Mouse (Mus musculus) midbrain, embryonic 15.5 days (tissue): ENCODE results near the gene Tpx2. TPM values are rescaled to one million over a fixed set of nuclear protein-coding genes. Genes with fewer than 3 reads are reported as not detected.

Experiments
- ATAC-seq: fragments of 200-750 bp; cut with Nextera tagmentation; replicated peaks from 2 replicates; pipeline ENCODE4 v1.8.0; 2017; ENCODE audit warnings: moderate TSS enrichment
- H3K27ac ChIP-seq: fragments of 300-500 bp; sonication (generic); 2 replicates; pipeline ENCODE4 v1.5.1; 2015; ENCODE audit warnings: mild to moderate bottlenecking, inconsistent platforms
- H3K27me3 ChIP-seq: fragments of 300-500 bp; sonication (generic); replicated peaks from 2 replicates; pipeline ENCODE4 v1.6.1; 2015; ENCODE audit warnings: inconsistent platforms
- H3K36me3 ChIP-seq: fragments of 300-500 bp; sonication (generic); replicated peaks from 2 replicates; pipeline ENCODE4 v1.6.1; 2015; ENCODE audit warnings: inconsistent platforms
- H3K4me1 ChIP-seq: fragments of 300-500 bp; sonication (generic); 2 replicates; pipeline ENCODE4 v1.6.1; 2015; ENCODE audit warnings: inconsistent platforms
- H3K4me2 ChIP-seq: fragments of 300-500 bp; sonication (generic); 2 replicates; pipeline ENCODE4 v1.6.1; 2015; ENCODE audit warnings: inconsistent platforms, mild to moderate bottlenecking, moderate library complexity
- H3K4me3 ChIP-seq: fragments of 300-500 bp; sonication (generic); 2 replicates; pipeline ENCODE4 v1.5.1; 2015; ENCODE audit warnings: mild to moderate bottlenecking, inconsistent platforms
- H3K9ac ChIP-seq: fragments of 300-500 bp; sonication (generic); 2 replicates; pipeline ENCODE4 v1.6.1; 2015; ENCODE audit warnings: mild to moderate bottlenecking, inconsistent platforms
- H3K9me3 ChIP-seq: fragments of 300-500 bp; sonication (generic); 2 replicates; pipeline ENCODE4 v1.6.1; 2016; ENCODE audit warnings: inconsistent platforms
- WGBS: fragments of 180-500 bp; shearing (Covaris S2); methylation state at CpG from one replicate; pipeline ENCODE4 v1.1.7; 2015; ENCODE audit warnings: mixed read lengths; 5-methylcytosine and 5-hydroxymethylcytosine counted together
- polyA plus RNA-seq: library from polyadenylated mRNA; unstranded; fragments of >200 nt; fragmentation: Nextera tagmentation; extraction: Ambion mirVana; gene quantifications from 2 replicates; pipeline ENCODE4 v1.2.1, GENCODE M21; 2015

Tpx2 gene
- polyA plus RNA-seq, 1 experiment from 2014 or later = 12.9 TPM

- no peaks in the 10 kb centered on the region for H3K27me3 ChIP-seq
- 88% methylated on average over 9 of the region's 9 CpGs for WGBS
- H3K4me1 ChIP-seq = no peaks in the 10 kb centered on the region
- no peak overlapping the region for H3K27ac ChIP-seq
- H3K4me3 ChIP-seq = no peak overlapping the region
- H3K9ac ChIP-seq = no peak overlapping the region
- ATAC-seq = no peak
- no peak overlapping the region for H3K4me2 ChIP-seq
- H3K9me3 ChIP-seq = no peaks in the 10 kb centered on the region
- H3K36me3 ChIP-seq = no peaks in the 10 kb centered on the region
These were observed 48.1 kb downstream of the Tpx2 start for GRCm38 (mm10) chr2:152895834-152896233.

- H3K27me3 ChIP-seq = no peaks in the 10 kb centered on the region
- no peaks in the 10 kb centered on the region for H3K9me3 ChIP-seq
- no peak overlapping the region for H3K4me2 ChIP-seq
- H3K4me1 ChIP-seq = no peaks in the 10 kb centered on the region
- H3K4me3 ChIP-seq = no peak overlapping the region
- no peak overlapping the region for H3K27ac ChIP-seq
- ATAC-seq = no peak
- no peak overlapping the region for H3K9ac ChIP-seq
- 88% methylated on average over 3 of the region's 3 CpGs for WGBS
- H3K36me3 ChIP-seq = no peaks in the 10 kb centered on the region
These were observed 49.2 kb downstream of the Tpx2 start for GRCm38 (mm10) chr2:152896926-152897325.

GRCm38 (mm10) chr2:152899011-152899410 is 51.2 kb downstream of the Tpx2 start:
- no peaks in the 10 kb centered on the region for H3K9me3 ChIP-seq
- WGBS = 73% methylated on average over 6 of the region's 6 CpGs
- no peaks in the 10 kb centered on the region for H3K4me1 ChIP-seq
- H3K27me3 ChIP-seq = no peaks in the 10 kb centered on the region
- no peak for ATAC-seq
- no peak overlapping the region for H3K4me2 ChIP-seq
- H3K27ac ChIP-seq = no peak overlapping the region
- H3K36me3 ChIP-seq = no peaks in the 10 kb centered on the region
- H3K4me3 ChIP-seq = no peak overlapping the region
- H3K9ac ChIP-seq = no peak overlapping the region

GRCm38 (mm10) chr2:152901296-152901695 is 53.5 kb downstream of the Tpx2 start:
- Histone ChIP-seq H3K4me1 (no peaks in the 10 kb centered on the region), H3K36me3 (no peaks in the 10 kb centered on the region), H3K4me2 (no peak overlapping the region), H3K27ac (no peak overlapping the region), H3K9me3 (no peaks in the 10 kb centered on the region), H3K9ac (no peak overlapping the region), H3K4me3 (no peak overlapping the region), H3K27me3 (no peaks in the 10 kb centered on the region)
- no peak for ATAC-seq
- 91% methylated on average over 15 of the region's 15 CpGs for WGBS

- Histone ChIP-seq H3K9me3 (no peaks in the 10 kb centered on the region), H3K36me3 (no peaks in the 10 kb centered on the region), H3K27me3 (no peaks in the 10 kb centered on the region), H3K4me2 (no peak overlapping the region), H3K4me3 (no peak overlapping the region), H3K9ac (no peak overlapping the region), H3K4me1 (0 out of 2 replicates have a peak, but pooled peaks cover 3% of the 10 kb centered on the region), H3K27ac (no peak overlapping the region)
- WGBS = 13% methylated on average over 3 of the region's 3 CpGs
- no peak for ATAC-seq
These were observed 54.9 kb downstream of the Tpx2 start for GRCm38 (mm10) chr2:152902658-152903057.

GRCm38 (mm10) chr2:152903586-152903985 is 55.8 kb downstream of the Tpx2 start:
- H3K4me1 ChIP-seq = 0 out of 2 replicates have a peak, but pooled peaks cover 3% of the 10 kb centered on the region
- H3K36me3 ChIP-seq = no peaks in the 10 kb centered on the region
- no peak overlapping the region for H3K9ac ChIP-seq
- H3K4me3 ChIP-seq = no peak overlapping the region
- H3K9me3 ChIP-seq = no peaks in the 10 kb centered on the region
- H3K4me2 ChIP-seq = no peak overlapping the region
- H3K27me3 ChIP-seq = no peaks in the 10 kb centered on the region
- no peak for ATAC-seq
- no peak overlapping the region for H3K27ac ChIP-seq
- 88% methylated on average over 4 of the region's 4 CpGs for WGBS

GRCm38 (mm10) chr2:152904127-152904643 is 56.4 kb downstream of the Tpx2 start:
- Histone ChIP-seq H3K27me3 (no peaks in the 10 kb centered on the region), H3K27ac (no peak overlapping the region), H3K4me3 (no peak overlapping the region), H3K36me3 (no peaks in the 10 kb centered on the region), H3K4me2 (no peak overlapping the region), H3K4me1 (0 out of 2 replicates have a peak, but pooled peaks cover 3% of the 10 kb centered on the region), H3K9me3 (no peaks in the 10 kb centered on the region), H3K9ac (no peak overlapping the region)
- WGBS = 84% methylated on average over 5 of the region's 5 CpGs
- no peak for ATAC-seq

- WGBS = 72% methylated on average over 11 of the region's 11 CpGs
- Histone ChIP-seq H3K27ac (no peak overlapping the region), H3K36me3 (no peaks in the 10 kb centered on the region), H3K9me3 (no peaks in the 10 kb centered on the region), H3K4me2 (no peak overlapping the region), H3K9ac (no peak overlapping the region), H3K4me1 (0 out of 2 replicates have a peak, but pooled peaks cover 3% of the 10 kb centered on the region), H3K4me3 (no peak overlapping the region), H3K27me3 (no peaks in the 10 kb centered on the region)
- ATAC-seq = no peak
These were observed 57.5 kb downstream of the Tpx2 start for GRCm38 (mm10) chr2:152905036-152905829.

- peaks cover 7% of the 10 kb centered on the region for H3K27me3 ChIP-seq
- no peak overlapping the region for H3K4me3 ChIP-seq
- H3K4me1 ChIP-seq = 0 out of 2 replicates have a peak, but pooled peaks cover 3% of the 10 kb centered on the region
- WGBS = 61% methylated on average over 9 of the region's 9 CpGs
- ATAC-seq = no peak
- no peak overlapping the region for H3K27ac ChIP-seq
- no peaks in the 10 kb centered on the region for H3K9me3 ChIP-seq
- no peaks in the 10 kb centered on the region for H3K36me3 ChIP-seq
- H3K4me2 ChIP-seq = no peak overlapping the region
- no peak overlapping the region for H3K9ac ChIP-seq
These were observed 58.7 kb downstream of the Tpx2 start for GRCm38 (mm10) chr2:152906274-152907037.

GRCm38 (mm10) chr2:152907114-152907943 is 59.6 kb downstream of the Tpx2 start:
- no peak overlapping the region for H3K27ac ChIP-seq
- H3K4me3 ChIP-seq = no peak overlapping the region
- no peaks in the 10 kb centered on the region for H3K9me3 ChIP-seq
- 56% methylated on average over 14 of the region's 14 CpGs for WGBS
- H3K9ac ChIP-seq = no peak overlapping the region
- H3K4me2 ChIP-seq = no peak overlapping the region
- H3K4me1 ChIP-seq = 0 out of 2 replicates have a peak, but pooled peaks cover 3% of the 10 kb centered on the region
- no peaks in the 10 kb centered on the region for H3K36me3 ChIP-seq
- no peak for ATAC-seq
- peaks cover 16% of the 10 kb centered on the region for H3K27me3 ChIP-seq

GRCm38 (mm10) chr2:152909848-152910247 is 62.1 kb downstream of the Tpx2 start:
- Histone ChIP-seq H3K36me3 (no peaks in the 10 kb centered on the region), H3K9ac (no peak overlapping the region), H3K4me3 (no peak overlapping the region), H3K4me2 (no peak overlapping the region), H3K4me1 (peaks cover 11% of the 10 kb centered on the region; the same call in 1 of the 2 replicates), H3K27ac (no peak overlapping the region), H3K27me3 (peaks cover 31% of the 10 kb centered on the region), H3K9me3 (no peaks in the 10 kb centered on the region)
- ATAC-seq = no peak
- WGBS = 83% methylated on average over 6 of the region's 6 CpGs

GRCm38 (mm10) chr2:152911031-152911430 is 63.3 kb downstream of the Tpx2 start, which contains the start of gene Mylk2:
Mylk2 (plus strand) TSS chr2:152911352.
- H3K27me3 ChIP-seq = peaks cover 37% of the 10 kb centered on the region
- ATAC-seq = no peak
- no peak within 1 kb of the TSS for H3K4me3 ChIP-seq
- 34% methylated on average over 12 of the region's 12 CpGs for WGBS
- no peak within 1 kb of the TSS for H3K9ac ChIP-seq
- no peaks in the 10 kb centered on the region for H3K36me3 ChIP-seq
- no peaks in the 10 kb centered on the region for H3K9me3 ChIP-seq
- peaks cover 12% of the 10 kb centered on the region; the same call in 1 of the 2 replicates for H3K4me1 ChIP-seq
- H3K4me2 ChIP-seq = no peak within 1 kb of the TSS
- no peak within 1 kb of the TSS for H3K27ac ChIP-seq
